14 mouse cellular contexts compared by ENCODE assay signal in genomic region chr17:83977725-83978124, GRCm38 (mm10).
DNase-seq lines count a peak whose midpoint lies in the region; ATAC-seq and TF ChIP-seq lines count a peak whose summit lies in the region.
"Had no signal": no experiment of that assay in that cellular context is flagged by ENCODE, and none has a peak within 500 bp of the region (broad histone marks: within the 10 kb centered on the region; RNA-seq: fewer than 3 reads in every experiment).

No protein-coding gene starts in this region.

- no peak for TF ChIP-seq CTCF in hindbrain, postnatal 0 days (IDR thresholded peaks at IDR 0.05; ENCODE audit: low read depth)

- H3K27ac ChIP-seq in hindbrain, postnatal 0 days = 0 out of 2 replicates have a peak overlapping the region, but pooled peaks have one; percentile 2
- H3K27ac ChIP-seq in hindbrain, embryonic 16.5 days (ENCODE audit: low read depth, low read length) = no peak overlapping the region
- H3K27ac ChIP-seq in lung, embryonic 15.5 days = peak overlapping the region; percentile 5; the same call in 1 of the 2 replicates
- H3K27ac ChIP-seq in embryonic facial prominence, embryonic 14.5 days (replicated peaks; ENCODE audit: low read depth, low read length) = 0 out of 2 replicates have a peak overlapping the region, but pooled peaks have one; percentile 29
- peak overlapping the region; percentile 27; the same call in 1 of the 2 replicates for H3K27ac ChIP-seq in stomach, embryonic 14.5 days (ENCODE audit: low read length)
- H3K27ac ChIP-seq: forebrain, embryonic 15.5 days; hindbrain, embryonic 15.5 days; neural tube, embryonic 15.5 days had no signal

- 84% methylated on average over 11 of the region's 11 CpGs for WGBS in hindbrain, postnatal 0 days
- WGBS in hindbrain, embryonic 16.5 days = 76% methylated on average over 11 of the region's 11 CpGs
- 73% methylated on average over 11 of the region's 11 CpGs for WGBS in lung, embryonic 15.5 days
- WGBS in embryonic facial prominence, embryonic 14.5 days = 72% methylated on average over 11 of the region's 11 CpGs
- 88% methylated on average over 11 of the region's 11 CpGs for WGBS in stomach, embryonic 14.5 days

- H3K9ac ChIP-seq in hindbrain, postnatal 0 days (replicated peaks; ENCODE audit: low read length) = no peak overlapping the region
- H3K9ac ChIP-seq in hindbrain, embryonic 16.5 days (ENCODE audit: low read depth, low read length) = no peak overlapping the region
- H3K9ac ChIP-seq in lung, embryonic 15.5 days = no peak overlapping the region
- H3K9ac ChIP-seq in embryonic facial prominence, embryonic 14.5 days (ENCODE audit: low read depth, low read length) = no peak overlapping the region
- H3K9ac ChIP-seq in stomach, embryonic 14.5 days (replicated peaks; ENCODE audit: low read depth, low read length) = no peak overlapping the region
- H3K9ac ChIP-seq: forebrain, embryonic 15.5 days; hindbrain, embryonic 15.5 days; neural tube, embryonic 15.5 days had no signal

- no peak for DNase-seq in hindbrain, postnatal 0 days (ENCODE audit: low spot score)
- DNase-seq in lung, postnatal 10 days = no peak
- no peak for DNase-seq in embryonic facial prominence, embryonic 14.5 days (ENCODE audit: low spot score)
- DNase-seq in cerebellum, adult 9-11 months = no peak
- DNase-seq: cerebellum, postnatal 25 days; lung, adult 18-20 months; thymus, adult 2 months had no signal

- no peaks in the 10 kb centered on the region for H3K9me3 ChIP-seq in hindbrain, postnatal 0 days (ENCODE audit: low read length)
- no peaks in the 10 kb centered on the region for H3K9me3 ChIP-seq in hindbrain, embryonic 16.5 days (ENCODE audit: control insufficient read depth, low read length)
- H3K9me3 ChIP-seq in lung, embryonic 15.5 days = no peaks in the 10 kb centered on the region
- H3K9me3 ChIP-seq in embryonic facial prominence, embryonic 14.5 days (ENCODE audit: control insufficient read depth, low read length) = no peaks in the 10 kb centered on the region
- no peaks in the 10 kb centered on the region for H3K9me3 ChIP-seq in stomach, embryonic 14.5 days (ENCODE audit: control insufficient read depth, low read depth, low read length)
- H3K9me3 ChIP-seq: forebrain, embryonic 15.5 days; hindbrain, embryonic 15.5 days; neural tube, embryonic 15.5 days had no signal

- peaks cover 6% of the 10 kb centered on the region; the same call in 1 of the 2 replicates for H3K4me1 ChIP-seq in hindbrain, postnatal 0 days (ENCODE audit: insufficient read depth, low read length)
- no peaks in the 10 kb centered on the region for H3K4me1 ChIP-seq in hindbrain, embryonic 16.5 days (ENCODE audit: control insufficient read depth, insufficient read depth, low read depth, low read length)
- H3K4me1 ChIP-seq in lung, embryonic 15.5 days = peaks cover 62% of the 10 kb centered on the region
- H3K4me1 ChIP-seq in embryonic facial prominence, embryonic 14.5 days (ENCODE audit: control insufficient read depth, insufficient read depth, low read length) = peaks cover 41% of the 10 kb centered on the region
- peaks cover 9% of the 10 kb centered on the region for H3K4me1 ChIP-seq in stomach, embryonic 14.5 days (ENCODE audit: control insufficient read depth, insufficient read depth, low read length)

- H3K27me3 ChIP-seq in hindbrain, postnatal 0 days (ENCODE audit: insufficient read depth, low read length) = no peaks in the 10 kb centered on the region
- no peaks in the 10 kb centered on the region for H3K27me3 ChIP-seq in hindbrain, embryonic 16.5 days (replicated peaks; ENCODE audit: control insufficient read depth, insufficient read depth, low read length)
- no peaks in the 10 kb centered on the region for H3K27me3 ChIP-seq in lung, embryonic 15.5 days
- H3K27me3 ChIP-seq in embryonic facial prominence, embryonic 14.5 days (replicated peaks; ENCODE audit: control insufficient read depth, insufficient read depth, low read length) = no peaks in the 10 kb centered on the region
- no peaks in the 10 kb centered on the region for H3K27me3 ChIP-seq in stomach, embryonic 14.5 days (ENCODE audit: control insufficient read depth, insufficient read depth, low read length)
- H3K27me3 ChIP-seq: forebrain, embryonic 15.5 days; hindbrain, embryonic 15.5 days; neural tube, embryonic 15.5 days; Patski had no signal

- H3K4me2 ChIP-seq in hindbrain, postnatal 0 days (ENCODE audit: low read depth, low read length) = no peak overlapping the region
- no peak overlapping the region for H3K4me2 ChIP-seq in hindbrain, embryonic 16.5 days (ENCODE audit: low read length)
- no peak overlapping the region for H3K4me2 ChIP-seq in lung, embryonic 15.5 days
- no peak overlapping the region for H3K4me2 ChIP-seq in embryonic facial prominence, embryonic 14.5 days (ENCODE audit: low read depth, low read length)
- H3K4me2 ChIP-seq in stomach, embryonic 14.5 days (replicated peaks; ENCODE audit: low read depth, low read length) = no peak overlapping the region
- H3K4me2 ChIP-seq: forebrain, embryonic 15.5 days; hindbrain, embryonic 15.5 days; neural tube, embryonic 15.5 days had no signal

- no peak overlapping the region for H3K4me3 ChIP-seq in hindbrain, postnatal 0 days (ENCODE audit: low read length)
- H3K4me3 ChIP-seq in hindbrain, embryonic 16.5 days (ENCODE audit: low read length) = no peak overlapping the region
- H3K4me3 ChIP-seq in lung, embryonic 15.5 days = no peak overlapping the region
- no peak overlapping the region for H3K4me3 ChIP-seq in embryonic facial prominence, embryonic 14.5 days (ENCODE audit: low read depth, low read length)
- H3K4me3 ChIP-seq in stomach, embryonic 14.5 days (ENCODE audit: low read depth, low read length) = no peak overlapping the region
- H3K4me3 ChIP-seq: forebrain, embryonic 15.5 days; hindbrain, embryonic 15.5 days; neural tube, embryonic 15.5 days had no signal

- no peak for ATAC-seq in hindbrain, postnatal 0 days
- ATAC-seq in hindbrain, embryonic 16.5 days = no peak
- ATAC-seq in lung, embryonic 15.5 days (ENCODE audit: borderline replicate concordance, extremely low read depth, low FRiP score, low TSS enrichment) = no peak
- ATAC-seq in embryonic facial prominence, embryonic 14.5 days (ENCODE audit: low read depth) = no peak
- no peak for ATAC-seq in stomach, embryonic 14.5 days (ENCODE audit: insufficient number of reproducible peaks, insufficient read depth, low FRiP score, low read depth)
- ATAC-seq: forebrain, embryonic 15.5 days; Patski had no signal

- no peaks in the 10 kb centered on the region for H3K36me3 ChIP-seq in hindbrain, postnatal 0 days (ENCODE audit: insufficient read depth, low read length)
- no peaks in the 10 kb centered on the region for H3K36me3 ChIP-seq in hindbrain, embryonic 16.5 days (ENCODE audit: control insufficient read depth, insufficient read depth, low read length)
- H3K36me3 ChIP-seq in lung, embryonic 15.5 days = no peaks in the 10 kb centered on the region
- H3K36me3 ChIP-seq in embryonic facial prominence, embryonic 14.5 days (ENCODE audit: control insufficient read depth, insufficient read depth, low read length) = no peaks in the 10 kb centered on the region
- no peaks in the 10 kb centered on the region for H3K36me3 ChIP-seq in stomach, embryonic 14.5 days (ENCODE audit: control insufficient read depth, insufficient read depth, low read length)
- H3K36me3 ChIP-seq: forebrain, embryonic 15.5 days; hindbrain, embryonic 15.5 days; neural tube, embryonic 15.5 days had no signal
